Mouse (Mus musculus) adrenal gland, postnatal 36 days (tissue): ENCODE measurements around the gene Ugt1a9. TPM values are rescaled to one million over a fixed set of nuclear protein-coding genes. Genes with fewer than 3 reads are reported as not detected.
"Not testable (repeated sequence)": the region's sequence is repeated elsewhere in the genome, so short reads cannot be mapped to it uniquely, and the experiment has no call there.

Experiments used
- DNase-seq, 2 experiments: peaks; one replicate each; pipeline ENCODE4 v3.0.0; 2021; ENCODE audit warnings: mixed read lengths in 1 of 2
- long read RNA-seq, 2 experiments: library from polyadenylated mRNA; stranded (forward); transcript quantifications; one replicate each; pipeline ENCODE4 v2.0.0; 2021; ENCODE audit warnings: borderline sequencing depth in 2 of 2
- total RNA-seq, 2 experiments: library from RNA; stranded (reverse); gene quantifications; 2 replicates each; pipeline ENCODE4 v1.2.3; 2021

The Ugt1a9 gene
- total RNA-seq, result under 1 TPM in 1 of 2 experiments, not detected in 1; 0.26 TPM
- long read RNA-seq, experiment 1, result 0 reads
- long read RNA-seq, experiment 2, result 0 reads

GRCm38 (mm10) chr1:88070495-88070894 is at the start of gene Ugt1a9:
Ugt1a9 (plus strand) TSS chr1:88070800.
- DNase-seq, result no peak

GRCm38 (mm10) chr1:88025244-88025643 is 45.4 kb upstream of the Ugt1a9 start:
- not testable (repeated sequence) for DNase-seq

GRCm38 (mm10) chr1:88043044-88043443 is 27.6 kb upstream of the Ugt1a9 start:
- DNase-seq, result not testable (repeated sequence)

- not testable (repeated sequence) for DNase-seq
Measured at GRCm38 (mm10) chr1:88044832-88045437, 25.7 kb upstream of the Ugt1a9 start.

GRCm38 (mm10) chr1:88047408-88047807 is 23.2 kb upstream of the Ugt1a9 start:
- DNase-seq, result not testable (repeated sequence)

GRCm38 (mm10) chr1:88055088-88055487 is 15.5 kb upstream of the Ugt1a9 start, which contains the start of gene Ugt1a10:
Ugt1a10 (plus strand) TSS chr1:88055388.
- DNase-seq, result no peak

GRCm38 (mm10) chr1:88066472-88067102 is 4.0 kb upstream of the Ugt1a9 start:
- DNase-seq, result not testable (repeated sequence)

- no peak for DNase-seq
Measured at GRCm38 (mm10) chr1:88070902-88071301, 302 bp downstream of the Ugt1a9 start.

- no peak for DNase-seq
Measured at GRCm38 (mm10) chr1:88074471-88074870, 3.9 kb downstream of the Ugt1a9 start.

GRCm38 (mm10) chr1:88077128-88077527 is 6.5 kb downstream of the Ugt1a9 start:
- no peak for DNase-seq

- DNase-seq, result no peak
Measured at GRCm38 (mm10) chr1:88081670-88082069, 11.1 kb downstream of the Ugt1a9 start.

GRCm38 (mm10) chr1:88086125-88086524 is 15.5 kb downstream of the Ugt1a9 start:
- no peak for DNase-seq

- DNase-seq, result no peak
Measured at GRCm38 (mm10) chr1:88087513-88087912, 16.9 kb downstream of the Ugt1a9 start, which contains the start of gene Ugt1a8. Ugt1a8 (plus strand) TSS chr1:88087813.

- DNase-seq, result no peak
Measured at GRCm38 (mm10) chr1:88092341-88092740, 21.7 kb downstream of the Ugt1a9 start.

GRCm38 (mm10) chr1:88094270-88094676 is 23.7 kb downstream of the Ugt1a9 start:
- DNase-seq, result not testable (repeated sequence)

- no peak for DNase-seq
Measured at GRCm38 (mm10) chr1:88094941-88095492, 24.4 kb downstream of the Ugt1a9 start, which contains the start of gene Ugt1a7c. Ugt1a7c (plus strand) TSS chr1:88095062.

GRCm38 (mm10) chr1:88098546-88098945 is 27.9 kb downstream of the Ugt1a9 start:
- not testable (repeated sequence) for DNase-seq

GRCm38 (mm10) chr1:88099691-88100090 is 29.1 kb downstream of the Ugt1a9 start:
- DNase-seq, result peak; percentile 48

GRCm38 (mm10) chr1:88103019-88103418 is 32.4 kb downstream of the Ugt1a9 start, which contains the start of gene Ugt1a6b:
Ugt1a6b (plus strand) TSS chr1:88103252.
- not testable (repeated sequence) for DNase-seq

GRCm38 (mm10) chr1:88103697-88104468 is 33.3 kb downstream of the Ugt1a9 start:
- not testable (repeated sequence) for DNase-seq

GRCm38 (mm10) chr1:88104667-88105430 is 34.2 kb downstream of the Ugt1a9 start:
- DNase-seq, result no peak
